Mouse (Mus musculus) hindbrain, postnatal 0 days (tissue): ENCODE results near the gene Tmem108. TPM values are rescaled to one million over a fixed set of nuclear protein-coding genes. Genes with fewer than 3 reads are reported as not detected.
"Not testable (repeated sequence)": the region's sequence is repeated elsewhere in the genome, so short reads cannot be mapped to it uniquely, and the experiment has no call there.

Experiments
- ATAC-seq: fragments of 200-750 bp; cut with Nextera tagmentation; 2 replicates; pipeline ENCODE4 v1.8.0; 2017; ENCODE audit warnings: mild to moderate bottlenecking, moderate TSS enrichment, moderate library complexity
- DNase-seq: peaks from one replicate; pipeline ENCODE4 v3.0.0-alpha.2; 2015; ENCODE audit warnings: low spot score
- H3K27ac ChIP-seq: fragments of 300-500 bp; sonication (generic); 2 replicates; pipeline ENCODE4 v1.5.1; 2014; ENCODE audit warnings: mild to moderate bottlenecking
- H3K27me3 ChIP-seq: fragments of 300-500 bp; sonication (generic); 2 replicates; pipeline ENCODE4 v1.6.1; 2014; ENCODE audit warnings: low read length, mixed read lengths; ENCODE audit not compliant: insufficient read depth
- H3K36me3 ChIP-seq: fragments of 300-500 bp; sonication (generic); 2 replicates; pipeline ENCODE4 v1.6.1; 2014; ENCODE audit warnings: low read length, mixed read lengths; ENCODE audit not compliant: insufficient read depth
- H3K4me1 ChIP-seq: fragments of 300-500 bp; sonication (generic); 2 replicates; pipeline ENCODE4 v1.6.1; 2014; ENCODE audit warnings: antibody characterized with exemption, low read length, mixed read lengths; ENCODE audit not compliant: insufficient read depth
- H3K4me2 ChIP-seq: fragments of 300-500 bp; sonication (generic); 2 replicates; pipeline ENCODE4 v1.6.1; 2014; ENCODE audit warnings: low read depth, mild to moderate bottlenecking, low read length, moderate library complexity, mixed read lengths
- H3K4me3 ChIP-seq: fragments of 300-500 bp; sonication (generic); 2 replicates; pipeline ENCODE4 v1.5.1; 2014; ENCODE audit warnings: low read length
- H3K9ac ChIP-seq: fragments of 300-500 bp; sonication (generic); replicated peaks from 2 replicates; pipeline ENCODE4 v1.6.1; 2014; ENCODE audit warnings: mild to moderate bottlenecking, low read length, moderate library complexity, mixed read lengths
- H3K9me3 ChIP-seq: fragments of 300-500 bp; sonication (generic); 2 replicates; pipeline ENCODE4 v1.6.1; 2016; ENCODE audit warnings: low read length, mixed read lengths
- CTCF ChIP-seq: IDR thresholded peaks from 2 replicates; pipeline ENCODE4 v1.5.1; 2016; ENCODE audit warnings: antibody characterized with exemption, control low read depth, low read depth
- WGBS: fragments of 180-500 bp; shearing (Covaris S2); extraction: QIAGEN DNeasy Blood & Tissue Kit; methylation state at CpG from one replicate; pipeline ENCODE4 v1.1.7; 2014; 5-methylcytosine and 5-hydroxymethylcytosine counted together
- polyA plus RNA-seq: library from polyadenylated mRNA; unstranded; fragments of >200 nt; fragmentation: Nextera tagmentation; extraction: Ambion mirVana; gene quantifications from 2 replicates; pipeline ENCODE4 v1.2.1, GENCODE M21; 2015
- total RNA-seq: library from RNA; depleted of rRNA; stranded (reverse); fragments of >200 nt; gene quantifications from 2 replicates; pipeline ENCODE4 v1.2.3, GENCODE M21; 2014

Tmem108 gene
- total and polyA plus RNA-seq, 2 experiments from 2014 or later: 21.5 to 24.4 TPM

- H3K36me3 ChIP-seq: no peaks in the 10 kb centered on the region
- H3K27ac ChIP-seq: no peak overlapping the region
- no peak overlapping the region for H3K4me2 ChIP-seq
- H3K9ac ChIP-seq: no peak overlapping the region
- 63% methylated on average over 7 of the region's 7 CpGs for WGBS
- TF ChIP-seq CTCF: no peak
- H3K4me1 ChIP-seq: peaks cover 6% of the 10 kb centered on the region
- DNase-seq (no peak), ATAC-seq (no peak)
- H3K4me3 ChIP-seq: no peak overlapping the region
- H3K27me3 ChIP-seq: no peaks in the 10 kb centered on the region
- H3K9me3 ChIP-seq: no peaks in the 10 kb centered on the region
These were observed 83.0 kb downstream of the Tmem108 start for GRCm38 (mm10) chr9:103678531-103679060.

GRCm38 (mm10) chr9:103677811-103678210 lies 83.8 kb downstream of the Tmem108 start:
- H3K4me2 ChIP-seq: no peak overlapping the region
- peaks cover 6% of the 10 kb centered on the region for H3K4me1 ChIP-seq
- H3K27me3 ChIP-seq: no peaks in the 10 kb centered on the region
- DNase-seq: no peak
- H3K27ac ChIP-seq: no peak overlapping the region
- no peaks in the 10 kb centered on the region for H3K9me3 ChIP-seq
- H3K4me3 ChIP-seq: no peak overlapping the region
- WGBS: 84% methylated on average over 5 of the region's 5 CpGs
- no peak for ATAC-seq
- H3K36me3 ChIP-seq: no peaks in the 10 kb centered on the region
- no peak overlapping the region for H3K9ac ChIP-seq
- no peak for TF ChIP-seq CTCF

GRCm38 (mm10) chr9:103675721-103676480 lies 85.7 kb downstream of the Tmem108 start:
- Histone ChIP-seq H3K4me2 (no peak overlapping the region), H3K4me3 (no peak overlapping the region), H3K9ac (no peak overlapping the region), H3K27ac (no peak overlapping the region), H3K36me3 (no peaks in the 10 kb centered on the region), H3K9me3 (no peaks in the 10 kb centered on the region), H3K27me3 (no peaks in the 10 kb centered on the region), H3K4me1 (peaks cover 6% of the 10 kb centered on the region)
- no peak for DNase-seq
- no peak for TF ChIP-seq CTCF
- WGBS: 85% methylated on average over 13 of the region's 13 CpGs
- no peak for ATAC-seq

GRCm38 (mm10) chr9:103672881-103673280 lies 88.8 kb downstream of the Tmem108 start:
- WGBS: 92% methylated on average over 4 of the region's 4 CpGs
- TF ChIP-seq CTCF: no peak
- Histone ChIP-seq H3K4me3 (no peak overlapping the region), H3K9ac (no peak overlapping the region), H3K36me3 (no peaks in the 10 kb centered on the region), H3K4me1 (0 out of 2 replicates have a peak, but pooled peaks cover 3% of the 10 kb centered on the region), H3K27ac (no peak overlapping the region), H3K27me3 (no peaks in the 10 kb centered on the region), H3K9me3 (no peaks in the 10 kb centered on the region), H3K4me2 (no peak overlapping the region)
- DNase-seq (no peak), ATAC-seq (no peak)

- not testable (repeated sequence) for H3K36me3 ChIP-seq, ATAC-seq, H3K27me3 ChIP-seq, H3K9me3 ChIP-seq, H3K4me1 ChIP-seq, H3K4me2 ChIP-seq, H3K4me3 ChIP-seq, DNase-seq, H3K27ac ChIP-seq, H3K9ac ChIP-seq
- 97% methylated on average over 8 of the region's 8 CpGs for WGBS
These were observed 91.0 kb downstream of the Tmem108 start for GRCm38 (mm10) chr9:103670592-103671113.

GRCm38 (mm10) chr9:103668830-103669229 lies 92.8 kb downstream of the Tmem108 start:
- WGBS: 72% methylated on average over 6 of the region's 6 CpGs
- Histone ChIP-seq H3K27me3 (no peaks in the 10 kb centered on the region), H3K4me1 (peaks cover 7% of the 10 kb centered on the region; the same call in 1 of the 2 replicates), H3K4me3 (no peak overlapping the region), H3K36me3 (no peaks in the 10 kb centered on the region), H3K4me2 (no peak overlapping the region), H3K9ac (no peak overlapping the region), H3K27ac (no peak overlapping the region), H3K9me3 (no peaks in the 10 kb centered on the region)
- no peak for ATAC-seq
- DNase-seq: no peak
- no peak for TF ChIP-seq CTCF

- DNase-seq (peak; percentile 49), ATAC-seq (peak; percentile 59; the same call in 1 of the 2 replicates)
- Histone ChIP-seq H3K9me3 (no peaks in the 10 kb centered on the region), H3K36me3 (no peaks in the 10 kb centered on the region), H3K27ac (no peak overlapping the region), H3K4me2 (no peak overlapping the region), H3K9ac (no peak overlapping the region), H3K4me3 (no peak overlapping the region), H3K27me3 (no peaks in the 10 kb centered on the region), H3K4me1 (peaks cover 10% of the 10 kb centered on the region; the same call in 1 of the 2 replicates)
- WGBS: 66% methylated on average over 6 of the region's 6 CpGs
- TF ChIP-seq CTCF: no peak
These were observed 95.8 kb downstream of the Tmem108 start for GRCm38 (mm10) chr9:103665817-103666216.
